Mouse (Mus musculus) heart, embryonic 13.5 days (tissue): ENCODE measurements around the gene Tedc1. TPM values are rescaled to one million over a fixed set of nuclear protein-coding genes. Genes with fewer than 3 reads are reported as not detected.

Source experiments
- ATAC-seq: fragments of 200-750 bp; cut with Nextera tagmentation; 2 replicates; pipeline ENCODE4 v1.8.0; 2017; ENCODE audit warnings: moderate TSS enrichment; ENCODE audit not compliant: insufficient number of reproducible peaks, low FRiP score, low TSS enrichment; ENCODE audit errors: extremely low read depth
- H3K27ac ChIP-seq: fragments of 300-500 bp; sonication (generic); replicated peaks from 2 replicates; pipeline ENCODE4 v1.5.1; 2015; ENCODE audit warnings: moderate library complexity, mild to moderate bottlenecking, inconsistent platforms
- H3K27me3 ChIP-seq: fragments of 300-500 bp; sonication (generic); replicated peaks from 2 replicates; pipeline ENCODE4 v1.6.1; 2015; ENCODE audit warnings: mild to moderate bottlenecking, inconsistent platforms
- H3K36me3 ChIP-seq: fragments of 300-500 bp; sonication (generic); 2 replicates; pipeline ENCODE4 v1.6.1; 2015; ENCODE audit warnings: mild to moderate bottlenecking, inconsistent platforms
- H3K4me1 ChIP-seq: fragments of 300-500 bp; sonication (generic); 2 replicates; pipeline ENCODE4 v1.6.1; 2015; ENCODE audit warnings: inconsistent platforms
- H3K4me2 ChIP-seq: fragments of 300-500 bp; sonication (generic); 2 replicates; pipeline ENCODE4 v1.6.1; 2015; ENCODE audit warnings: inconsistent platforms, mild to moderate bottlenecking, moderate library complexity
- H3K4me3 ChIP-seq: fragments of 300-500 bp; sonication (generic); 2 replicates; pipeline ENCODE4 v1.5.1; 2015; ENCODE audit warnings: moderate library complexity, mild to moderate bottlenecking, inconsistent platforms
- H3K9ac ChIP-seq: fragments of 300-500 bp; sonication (generic); 2 replicates; pipeline ENCODE4 v1.6.1; 2015; ENCODE audit warnings: inconsistent platforms, mild to moderate bottlenecking, moderate library complexity
- H3K9me3 ChIP-seq: fragments of 300-500 bp; sonication (generic); 2 replicates; pipeline ENCODE4 v1.6.1; 2016; ENCODE audit warnings: inconsistent platforms
- WGBS: fragments of 180-500 bp; shearing (Covaris S2); methylation state at CpG from one replicate; pipeline ENCODE4 v1.1.7; 2015; ENCODE audit warnings: mixed read lengths; 5-methylcytosine and 5-hydroxymethylcytosine counted together
- polyA plus RNA-seq: library from polyadenylated mRNA; unstranded; fragments of >200 nt; fragmentation: Nextera tagmentation; extraction: Ambion mirVana; gene quantifications from 2 replicates; pipeline ENCODE4 v1.2.1, GENCODE M21; 2015

The Tedc1 gene
- polyA plus RNA-seq, 1 experiment from 2014 or later: 21.8 TPM

GRCm38 (mm10) chr12:113140616-113141411 is 15.4 kb upstream of the Tedc1 start:
- H3K27me3 ChIP-seq: no peaks in the 10 kb centered on the region
- no peaks in the 10 kb centered on the region for H3K9me3 ChIP-seq
- peak overlapping the region; percentile 95 for H3K9ac ChIP-seq
- H3K4me2 ChIP-seq: peak overlapping the region; percentile 93
- 0 out of 2 replicates have a peak, but pooled peaks have one; percentile 1 for ATAC-seq
- H3K36me3 ChIP-seq: peaks cover 52% of the 10 kb centered on the region
- peak overlapping the region; percentile 99 for H3K27ac ChIP-seq
- H3K4me3 ChIP-seq: peak overlapping the region; percentile 82
- H3K4me1 ChIP-seq: peaks cover 82% of the 10 kb centered on the region
- WGBS: 1% methylated on average over 49 of the region's 49 CpGs

GRCm38 (mm10) chr12:113141531-113141973 is 14.7 kb upstream of the Tedc1 start:
- Histone ChIP-seq H3K4me1 (peaks cover 82% of the 10 kb centered on the region), H3K36me3 (peaks cover 51% of the 10 kb centered on the region), H3K9me3 (no peaks in the 10 kb centered on the region), H3K27me3 (no peaks in the 10 kb centered on the region), H3K27ac (peak overlapping the region; percentile 99), H3K9ac (peak overlapping the region; percentile 95), H3K4me3 (peak overlapping the region; percentile 82), H3K4me2 (peak overlapping the region; percentile 93)
- 17% methylated on average over 8 of the region's 8 CpGs for WGBS
- no peak for ATAC-seq

- Histone ChIP-seq H3K4me3 (peak overlapping the region; percentile 82), H3K36me3 (peaks cover 43% of the 10 kb centered on the region), H3K9me3 (no peaks in the 10 kb centered on the region), H3K9ac (peak overlapping the region; percentile 95), H3K27me3 (no peaks in the 10 kb centered on the region), H3K4me1 (peaks cover 82% of the 10 kb centered on the region), H3K4me2 (peak overlapping the region; percentile 93), H3K27ac (peak overlapping the region; percentile 99)
- ATAC-seq: peak; percentile 35
- WGBS: 6% methylated on average over 15 of the region's 15 CpGs
Measured at GRCm38 (mm10) chr12:113142021-113142975, 13.9 kb upstream of the Tedc1 start.

- Histone ChIP-seq H3K4me1 (peaks cover 83% of the 10 kb centered on the region), H3K27me3 (no peaks in the 10 kb centered on the region), H3K4me2 (peak overlapping the region; percentile 93), H3K9me3 (no peaks in the 10 kb centered on the region), H3K9ac (peak overlapping the region; percentile 95), H3K27ac (peak overlapping the region; percentile 99), H3K36me3 (peaks cover 36% of the 10 kb centered on the region), H3K4me3 (peak overlapping the region; percentile 82)
- no peak for ATAC-seq
- WGBS: 32% methylated on average over 7 of the region's 7 CpGs
Measured at GRCm38 (mm10) chr12:113143164-113143563, 13.1 kb upstream of the Tedc1 start.

GRCm38 (mm10) chr12:113144001-113144756 is 12.0 kb upstream of the Tedc1 start:
- H3K36me3 ChIP-seq: peaks cover 34% of the 10 kb centered on the region
- peaks cover 83% of the 10 kb centered on the region for H3K4me1 ChIP-seq
- ATAC-seq: no peak
- peak overlapping the region; percentile 93 for H3K4me2 ChIP-seq
- H3K4me3 ChIP-seq: peak overlapping the region; percentile 82
- H3K27me3 ChIP-seq: no peaks in the 10 kb centered on the region
- H3K9me3 ChIP-seq: no peaks in the 10 kb centered on the region
- H3K27ac ChIP-seq: peak overlapping the region; percentile 99
- peak overlapping the region; percentile 95 for H3K9ac ChIP-seq
- WGBS: 71% methylated on average over 20 of the region's 20 CpGs

- no peak for ATAC-seq
- peaks cover 80% of the 10 kb centered on the region for H3K4me1 ChIP-seq
- H3K36me3 ChIP-seq: peaks cover 34% of the 10 kb centered on the region
- peak overlapping the region; percentile 99 for H3K27ac ChIP-seq
- H3K4me2 ChIP-seq: peak overlapping the region; percentile 93; the same call in 1 of the 2 replicates
- peak overlapping the region; percentile 95 for H3K9ac ChIP-seq
- no peaks in the 10 kb centered on the region for H3K9me3 ChIP-seq
- WGBS: 80% methylated on average over 16 of the region's 16 CpGs
- no peaks in the 10 kb centered on the region for H3K27me3 ChIP-seq
- no peak overlapping the region for H3K4me3 ChIP-seq
Measured at GRCm38 (mm10) chr12:113144886-113145285, 11.3 kb upstream of the Tedc1 start.

- peaks cover 34% of the 10 kb centered on the region for H3K36me3 ChIP-seq
- ATAC-seq: no peak
- peak overlapping the region; percentile 95 for H3K9ac ChIP-seq
- no peaks in the 10 kb centered on the region for H3K9me3 ChIP-seq
- 79% methylated on average over 5 of the region's 5 CpGs for WGBS
- H3K4me1 ChIP-seq: peaks cover 86% of the 10 kb centered on the region
- no peak overlapping the region; the same call in 1 of the 2 replicates for H3K27ac ChIP-seq
- H3K4me3 ChIP-seq: no peak overlapping the region
- no peaks in the 10 kb centered on the region for H3K27me3 ChIP-seq
- no peak overlapping the region for H3K4me2 ChIP-seq
Measured at GRCm38 (mm10) chr12:113145591-113145990, 10.6 kb upstream of the Tedc1 start.

- Histone ChIP-seq H3K9ac (peak within 1 kb of the TSS; percentile 95), H3K36me3 (peaks cover 34% of the 10 kb centered on the region), H3K4me3 (peak within 1 kb of the TSS; percentile 30), H3K27me3 (no peaks in the 10 kb centered on the region), H3K9me3 (no peaks in the 10 kb centered on the region), H3K27ac (peak within 1 kb of the TSS; percentile 74), H3K4me1 (peaks cover 94% of the 10 kb centered on the region), H3K4me2 (peak within 1 kb of the TSS; percentile 51)
- no peak for ATAC-seq
- WGBS: 9% methylated on average over 45 of the region's 45 CpGs
Measured at GRCm38 (mm10) chr12:113146112-113147057, 9.8 kb upstream of the Tedc1 start, which contains the start of gene Crip1. Crip1 (plus strand) TSS chr12:113146316.

GRCm38 (mm10) chr12:113147481-113147880 is 8.7 kb upstream of the Tedc1 start:
- peak overlapping the region; percentile 56 for H3K9ac ChIP-seq
- no peak for ATAC-seq

More at GRCm38 (mm10) chr12:113147481-113147880, 8.7 kb upstream of the Tedc1 start:
- Histone ChIP-seq H3K4me3 (no peak overlapping the region), H3K27me3 (no peaks in the 10 kb centered on the region), H3K36me3 (peaks cover 34% of the 10 kb centered on the region), H3K9me3 (no peaks in the 10 kb centered on the region), H3K4me1 (peaks cover 91% of the 10 kb centered on the region), H3K27ac (peak overlapping the region; percentile 74), H3K4me2 (no peak overlapping the region)
- 58% methylated on average over 8 of the region's 8 CpGs for WGBS
